Mouse (Mus musculus) C2C12 (cell line): ENCODE results near the gene Smpd4. TPM values are rescaled to one million over a fixed set of nuclear protein-coding genes. Genes with fewer than 3 reads are reported as not detected.
"Not testable (repeated sequence)": the region's sequence is repeated elsewhere in the genome, so short reads cannot be mapped to it uniquely, and the experiment has no call there.

Experiments used
- H3K27me3 ChIP-seq: one replicate; pipeline ENCODE4 v1.6.1; 2011; ENCODE audit not compliant: control insufficient read depth, insufficient read depth, insufficient read length
- H3K36me3 ChIP-seq: one replicate; pipeline ENCODE4 v1.6.1; 2011; ENCODE audit not compliant: control insufficient read depth, insufficient read depth
- H3K4me3 ChIP-seq: one replicate; pipeline ENCODE4 v1.5.1; 2011; ENCODE audit warnings: mild to moderate bottlenecking, control low read depth; ENCODE audit not compliant: poor library complexity, insufficient read depth, severe bottlenecking
- H3K79me2 ChIP-seq: one replicate; pipeline ENCODE4 v1.6.1; 2011; ENCODE audit not compliant: control insufficient read depth, insufficient read depth
- H3K79me3 ChIP-seq: one replicate; pipeline ENCODE4 v1.6.1; 2011; ENCODE audit warnings: low read depth, control low read depth
- H3ac ChIP-seq: one replicate; pipeline ENCODE3; 2011; ENCODE audit warnings: low read depth; ENCODE audit not compliant: control insufficient read depth, insufficient read length
- CEBPB ChIP-seq: IDR thresholded peaks from one replicate; pipeline ENCODE4 v1.6.1; 2011; ENCODE audit warnings: low read depth, mild to moderate bottlenecking, control low read depth, moderate library complexity
- CTCF ChIP-seq: IDR thresholded peaks from one replicate; pipeline ENCODE4 v1.5.1; 2011; ENCODE audit not compliant: control insufficient read depth, insufficient read depth, insufficient read length
- FOSL1 ChIP-seq: IDR thresholded peaks from one replicate; pipeline ENCODE4 v1.8.0; 2011; ENCODE audit warnings: mild to moderate bottlenecking, low read length; ENCODE audit not compliant: poor library complexity, insufficient read depth, severe bottlenecking
- MAX ChIP-seq: IDR thresholded peaks from one replicate; pipeline ENCODE4 v1.6.1; 2011; ENCODE audit warnings: mild to moderate bottlenecking, control low read depth
- MYOD1 ChIP-seq: IDR thresholded peaks from one replicate; pipeline ENCODE4 v1.6.1; 2011; ENCODE audit warnings: low read depth; ENCODE audit not compliant: control insufficient read depth, insufficient read length
- MYOG ChIP-seq: IDR thresholded peaks from one replicate; pipeline ENCODE4 v1.6.1; 2011; ENCODE audit not compliant: control insufficient read depth, insufficient read length; ENCODE audit errors: extremely low read depth
- USF1 ChIP-seq: IDR thresholded peaks from one replicate; pipeline ENCODE4 v1.6.1; 2011; ENCODE audit warnings: low read depth, mild to moderate bottlenecking, control low read depth, moderate library complexity
- polyA plus RNA-seq: library from polyadenylated mRNA; unstranded; fragments of >200 nt; fragmentation: generic; extraction: Trizol; gene quantifications from one replicate; pipeline ENCODE4 v1.2.1, GENCODE M21; 2012; ENCODE audit warnings: missing spikeins

Smpd4 gene
- polyA plus RNA-seq, 1 experiment: 26.5 TPM

DNA sequence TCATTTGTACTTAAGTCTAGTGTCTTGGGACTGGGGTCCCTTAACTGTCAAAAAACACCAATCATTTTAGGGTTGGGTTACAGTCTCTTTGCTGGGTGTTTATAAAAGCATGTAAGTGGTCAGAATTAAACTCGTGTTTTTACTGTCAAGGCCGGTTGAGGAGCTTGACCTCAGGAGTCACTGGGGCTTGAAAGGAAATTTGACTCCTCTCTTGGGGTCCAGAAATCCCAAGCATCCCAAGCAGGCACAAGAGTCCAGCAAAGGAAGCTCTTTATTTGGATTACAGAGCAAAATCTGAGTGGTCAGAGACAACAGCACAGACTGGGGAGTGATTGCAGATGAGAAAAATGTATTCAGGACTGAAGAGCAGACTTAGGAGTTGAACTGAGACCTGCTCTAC lies 28.4 kb upstream of the Smpd4 start:
- TF ChIP-seq MYOG (no peak), MAX (no peak), USF1 (no peak), CEBPB (no peak), MYOD1 (no peak), FOSL1 (no peak), CTCF (no peak)
- H3ac ChIP-seq: no peak overlapping the region
- H3K79me3 ChIP-seq: no peaks in the 10 kb centered on the region

DNA sequence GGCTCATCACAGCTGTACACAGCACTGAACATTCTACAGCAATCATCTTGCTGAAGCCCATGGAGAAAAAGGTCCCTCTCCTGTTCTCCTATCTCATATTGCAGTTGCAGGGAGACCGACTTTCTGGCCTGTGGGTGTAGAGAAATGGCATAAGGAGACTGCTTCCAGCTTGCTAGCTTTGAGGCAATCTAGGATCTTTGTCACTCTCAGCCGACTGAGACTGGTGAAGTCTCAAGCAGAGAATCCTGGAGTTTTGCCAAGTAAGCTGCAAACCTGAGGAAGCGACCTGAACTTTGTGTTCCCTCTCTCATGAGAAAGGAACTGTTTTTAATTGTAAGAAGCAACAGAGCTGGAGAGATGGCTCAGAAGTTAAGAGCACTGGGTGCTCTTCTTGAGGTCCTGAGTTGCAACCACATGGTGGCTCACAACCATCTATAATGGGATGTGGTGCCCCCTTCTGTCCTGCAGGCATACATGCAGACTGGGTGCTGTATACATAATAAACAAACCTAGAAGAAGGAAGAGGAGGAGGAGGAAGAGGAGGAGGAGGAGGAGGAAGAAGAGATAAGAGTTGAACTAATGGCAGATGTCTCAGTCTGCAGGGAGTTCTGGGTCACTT lies 18.1 kb upstream of the Smpd4 start:
- H3K4me3 ChIP-seq: no peak overlapping the region
- no peak overlapping the region for H3ac ChIP-seq
- H3K27me3 ChIP-seq: no peaks in the 10 kb centered on the region
- no peaks in the 10 kb centered on the region for H3K36me3 ChIP-seq
- no peak for TF ChIP-seq CTCF
- no peak for TF ChIP-seq FOSL1
- no peak for TF ChIP-seq CEBPB
- TF ChIP-seq MYOD1: no peak
- TF ChIP-seq MAX: no peak
- TF ChIP-seq MYOG: no peak
- no peak for TF ChIP-seq USF1
- H3K79me2 ChIP-seq: no peaks in the 10 kb centered on the region
- no peaks in the 10 kb centered on the region for H3K79me3 ChIP-seq

More for the DNA sequence above, 28.4 kb upstream of the Smpd4 start:
- Histone ChIP-seq H3K4me3 (no peak overlapping the region), H3K79me2 (no peaks in the 10 kb centered on the region), H3K36me3 (no peaks in the 10 kb centered on the region), H3K27me3 (no peaks in the 10 kb centered on the region)

DNA sequence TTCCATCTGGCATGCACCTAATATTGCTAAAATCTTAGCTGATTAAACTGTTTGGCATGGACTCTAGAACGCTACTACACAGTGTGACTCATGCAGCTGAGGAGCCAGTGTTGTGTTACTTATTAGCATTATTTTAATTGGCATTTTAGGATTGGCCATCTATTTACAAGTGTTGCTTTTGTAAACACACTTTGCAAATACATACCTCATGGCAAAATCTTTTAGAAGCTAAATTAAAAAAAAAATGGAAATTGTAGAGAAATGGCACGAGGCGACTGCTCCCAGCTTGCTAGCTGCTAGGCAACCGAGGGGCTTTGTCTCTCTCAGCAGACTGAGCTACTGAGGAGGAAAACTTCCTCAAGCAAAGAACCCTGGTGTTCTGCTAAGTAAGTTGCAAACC lies 14.2 kb upstream of the Smpd4 start:
- Histone ChIP-seq H3ac (no peak overlapping the region), H3K4me3 (no peak overlapping the region), H3K27me3 (no peaks in the 10 kb centered on the region), H3K36me3 (no peaks in the 10 kb centered on the region), H3K79me3 (no peaks in the 10 kb centered on the region), H3K79me2 (no peaks in the 10 kb centered on the region)
- TF ChIP-seq CEBPB: no peak

DNA sequence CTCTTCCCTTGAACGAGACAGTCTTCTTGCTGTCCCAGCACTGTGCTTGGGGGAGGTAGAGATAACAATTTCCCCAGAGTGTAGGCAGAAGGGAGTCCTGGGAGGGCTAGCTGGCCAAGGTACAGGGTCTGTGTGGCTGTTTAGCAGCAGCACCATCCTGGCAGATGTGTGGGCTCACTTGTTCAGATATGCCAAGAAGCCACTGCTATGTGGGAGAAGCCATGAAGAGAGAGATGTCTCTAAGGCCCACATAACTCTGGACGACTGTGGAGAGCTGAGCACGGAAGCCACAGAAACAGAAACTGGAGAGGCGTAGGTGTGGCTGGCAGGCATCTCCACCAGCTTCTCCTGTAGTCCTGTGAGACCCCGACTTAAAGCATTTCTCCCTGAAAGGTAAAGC lies 13.5 kb upstream of the Smpd4 start:
- no peaks in the 10 kb centered on the region for H3K79me2 ChIP-seq
- H3ac ChIP-seq: no peak overlapping the region
- no peaks in the 10 kb centered on the region for H3K36me3 ChIP-seq
- H3K79me3 ChIP-seq: no peaks in the 10 kb centered on the region
- H3K4me3 ChIP-seq: no peak overlapping the region
- TF ChIP-seq MYOG (no peak), USF1 (no peak), CTCF (no peak), MAX (no peak), FOSL1 (no peak), CEBPB (no peak), MYOD1 (no peak)
- no peaks in the 10 kb centered on the region for H3K27me3 ChIP-seq

DNA sequence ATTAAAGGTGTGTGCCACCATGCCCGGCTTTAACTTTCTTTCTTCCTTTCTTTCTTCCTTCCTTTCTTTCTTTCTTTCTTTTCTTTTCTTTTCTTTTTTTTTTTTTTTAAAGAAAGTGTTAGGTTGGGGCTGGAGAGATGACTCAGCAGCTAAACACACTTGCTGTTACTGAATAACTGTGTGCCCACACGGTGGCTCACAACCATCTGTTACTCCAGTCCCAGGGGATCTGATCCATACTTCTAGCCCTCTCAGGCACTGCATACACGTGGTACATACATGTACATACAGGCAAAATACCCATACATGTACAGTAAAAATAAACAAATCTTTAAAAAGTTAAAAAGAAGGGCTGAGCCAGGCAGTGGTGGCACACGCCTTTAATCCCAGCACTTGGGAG lies 7.8 kb upstream of the Smpd4 start:
- no peaks in the 10 kb centered on the region for H3K79me2 ChIP-seq
- H3K36me3 ChIP-seq: no peaks in the 10 kb centered on the region
- no peak overlapping the region for H3K4me3 ChIP-seq
- TF ChIP-seq CTCF: no peak
- peak; percentile 52 for TF ChIP-seq MYOD1
- no peak overlapping the region for H3ac ChIP-seq
- no peaks in the 10 kb centered on the region for H3K27me3 ChIP-seq
- H3K79me3 ChIP-seq: no peaks in the 10 kb centered on the region

DNA sequence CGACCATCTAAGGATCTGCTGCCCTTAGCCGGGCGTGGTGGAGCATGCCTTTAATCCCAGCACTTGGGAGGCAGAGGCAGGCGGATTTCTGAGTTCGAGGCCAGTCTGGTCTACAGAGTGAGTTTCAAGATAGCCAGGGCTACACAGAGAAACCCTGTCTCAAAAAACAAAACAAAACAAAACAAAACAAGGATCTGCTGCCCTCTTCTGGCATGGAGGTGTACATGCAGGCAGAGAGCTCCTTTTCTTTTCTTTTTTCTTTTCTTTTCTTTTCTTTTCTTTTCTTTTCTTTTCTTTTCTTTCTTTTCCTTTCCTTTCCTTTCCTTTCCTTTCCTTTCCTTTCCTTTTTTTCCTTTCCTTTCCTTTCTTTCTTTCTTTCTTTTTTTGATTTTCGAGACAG lies 4.4 kb upstream of the Smpd4 start:
- H3K27me3 ChIP-seq, H3ac ChIP-seq, H3K79me2 ChIP-seq, H3K4me3 ChIP-seq, H3K79me3 ChIP-seq, H3K36me3 ChIP-seq: not testable (repeated sequence)
